Mouse (Mus musculus) kidney, adult 2 months (tissue): ENCODE results near the gene Vmn1r82.

Experiments used
- CTCF ChIP-seq: fragments of 200-500 bp; conservative IDR thresholded peaks from 2 replicates; pipeline ENCODE4 v1.5.1; 2011; ENCODE audit warnings: low read depth, mild to moderate bottlenecking, control low read depth, low read length, moderate library complexity, mixed read lengths; ENCODE audit not compliant: insufficient read depth, insufficient read length
- POLR2A ChIP-seq: fragments of 200-500 bp; IDR thresholded peaks from one replicate; pipeline ENCODE4 v1.6.1; 2011; ENCODE audit warnings: low read depth, low read length, control low read depth

DNA sequence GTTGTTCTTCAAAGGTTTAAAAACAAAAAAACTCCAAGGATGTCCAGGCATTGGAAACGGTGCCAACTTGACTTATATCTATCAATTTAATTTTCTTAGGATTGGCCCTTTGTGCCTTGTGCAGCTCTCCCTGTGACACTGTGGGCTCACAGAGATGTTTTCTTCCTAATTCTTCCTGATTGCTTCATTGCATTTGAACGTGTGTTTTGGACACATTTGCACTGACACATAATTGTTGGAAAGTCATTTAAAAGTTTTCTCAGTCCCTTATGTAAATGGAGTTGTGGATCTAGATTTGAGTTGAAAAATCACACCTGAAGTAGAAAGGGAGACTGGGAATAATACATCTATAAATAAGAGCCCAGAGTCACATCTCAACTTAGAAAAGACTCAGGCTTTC, at the start of gene Vmn1r82:
- no peak for TF ChIP-seq POLR2A
- no peak for TF ChIP-seq CTCF
